In the genomic region with DNA sequence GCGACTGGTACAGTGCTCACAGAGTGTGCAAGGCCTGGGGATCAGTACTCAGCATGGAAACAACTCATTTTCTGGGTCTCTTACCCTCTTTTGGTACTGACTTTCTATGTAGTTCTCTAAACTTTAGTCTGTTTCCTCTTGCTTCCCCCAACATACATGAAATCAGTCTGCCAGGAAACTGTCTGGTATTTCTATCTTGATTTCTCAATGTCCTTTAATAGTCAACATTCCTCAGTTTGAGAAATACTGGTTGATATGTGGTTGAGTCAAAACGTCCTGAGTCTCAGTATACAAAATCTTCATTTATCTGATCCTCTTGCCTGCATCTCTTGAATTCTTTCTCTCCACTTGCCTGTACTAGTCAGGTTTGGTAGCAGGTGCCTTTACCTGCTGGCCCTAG, we compare ENCODE assay signal across 36 mouse cellular contexts. TPM values are rescaled to one million over a fixed set of nuclear protein-coding genes. Genes with fewer than 3 reads are reported as not detected.
"Had no signal": no experiment of that assay in that cellular context is flagged by ENCODE, and none has a peak within 500 bp of the region (broad histone marks: within the 10 kb centered on the region; RNA-seq: fewer than 3 reads in every experiment).

No protein-coding gene starts in this region.

- H3K27me3 ChIP-seq: heart, embryonic 12.5 days; heart, embryonic 13.5 days; heart, embryonic 15.5 days; hindbrain, embryonic 12.5 days; hindbrain, embryonic 13.5 days; hindbrain, embryonic 15.5 days; intestine, embryonic 15.5 days had no signal

- H3K9me3 ChIP-seq: heart, embryonic 10.5 days; heart, embryonic 12.5 days; heart, embryonic 13.5 days; heart, embryonic 15.5 days; hindbrain, embryonic 10.5 days; hindbrain, embryonic 12.5 days; hindbrain, embryonic 13.5 days; hindbrain, embryonic 15.5 days; intestine, embryonic 15.5 days had no signal

- H3K4me3 ChIP-seq: heart, embryonic 10.5 days; heart, embryonic 12.5 days; heart, embryonic 13.5 days; heart, embryonic 15.5 days; hindbrain, embryonic 10.5 days; hindbrain, embryonic 12.5 days; hindbrain, embryonic 13.5 days; hindbrain, embryonic 15.5 days; intestine, embryonic 15.5 days; layer of hippocampus, adult 2 months had no signal

- ATAC-seq: hindbrain, embryonic 16.5 days; hindbrain, postnatal 0 days; inflammation-experienced regulatory T-cells, adult 6 months; intestine, embryonic 15.5 days; intestine, embryonic 16.5 days; intestine, postnatal 0 days had no signal

- H3K9ac ChIP-seq: heart, embryonic 12.5 days; heart, embryonic 13.5 days; heart, embryonic 15.5 days; hindbrain, embryonic 12.5 days; hindbrain, embryonic 13.5 days; hindbrain, embryonic 14.5 days; hindbrain, embryonic 15.5 days; intestine, embryonic 15.5 days had no signal

- DNase-seq: heart, postnatal 10 days; heart, postnatal 14 days; heart, postnatal 36 days; heart, postnatal 4 days; kidney, adult 11 months; kidney, adult 18-20 months; kidney, adult 2 months; kidney, adult 8-10 months; kidney, adult 9 months; kidney, postnatal 10 days; kidney, postnatal 14 days; kidney, postnatal 25 days; kidney, postnatal 36 days; kidney, postnatal 4 days; layer of hippocampus, adult 9-11 months; layer of hippocampus, postnatal 36 days had no signal

- H3K4me1 ChIP-seq: heart, embryonic 10.5 days; heart, embryonic 12.5 days; heart, embryonic 13.5 days; heart, embryonic 15.5 days; hindbrain, embryonic 10.5 days; hindbrain, embryonic 12.5 days; hindbrain, embryonic 13.5 days; hindbrain, embryonic 15.5 days; intestine, embryonic 15.5 days had no signal

- H3K27ac ChIP-seq: heart, embryonic 10.5 days; heart, embryonic 13.5 days; heart, embryonic 15.5 days; hindbrain, embryonic 10.5 days; hindbrain, embryonic 12.5 days; hindbrain, embryonic 13.5 days; hindbrain, embryonic 14.5 days; hindbrain, embryonic 15.5 days; hindbrain, postnatal 0 days; intestine, embryonic 15.5 days; kidney, postnatal 0 days; layer of hippocampus, adult 2 months had no signal

- H3K4me2 ChIP-seq: heart, embryonic 11.5 days; heart, embryonic 12.5 days; heart, embryonic 13.5 days; heart, embryonic 15.5 days; hindbrain, embryonic 12.5 days; hindbrain, embryonic 13.5 days; hindbrain, embryonic 14.5 days; hindbrain, embryonic 15.5 days; intestine, embryonic 15.5 days had no signal

RNA-seq across cellular contexts. Expression of gene Gm49321, which starts 2.9 kb away (rescaled TPM):
- total RNA-seq: hematopoietic stem cell, adult 5-6 weeks; hindbrain, postnatal 0 days had no signal
- polyA plus RNA-seq: kidney, adult 2 months; large intestine, adult 2 months had no signal
